Mouse (Mus musculus): Measurements from ENCODE around the gene Magt1.
A peak's percentile ranks its signal among the peaks of the same experiment; 100 is the strongest.

- TF ChIP-seq MAFK (IDR thresholded peaks at IDR 0.05; ENCODE audit: insufficient read depth, low read depth, low read length) = no peak
- no peak for TF ChIP-seq ZC3H11A (IDR thresholded peaks at IDR 0.05; ENCODE audit: borderline replicate concordance, low read depth, low read length)
- no peak for TF ChIP-seq CHD2 (IDR thresholded peaks at IDR 0.05; ENCODE audit: low read depth, low read length)
- no peak for TF ChIP-seq HCFC1 (IDR thresholded peaks at IDR 0.05; ENCODE audit: borderline replicate concordance, insufficient read depth, low read length)
- peak; percentile 52; the same call in 1 of the 2 replicates for TF ChIP-seq ZNF384 (IDR thresholded peaks at IDR 0.05; ENCODE audit: low read depth, low read length)
Observed at GRCm38 (mm10) chrX:105953999-105954398, 57.7 kb downstream of the Magt1 start.

Data from ES-E14 (cell line).